Mouse (Mus musculus) hindbrain, embryonic 16.5 days (tissue): ENCODE data around the gene Nop9. TPM values are rescaled to one million over a fixed set of nuclear protein-coding genes. Genes with fewer than 3 reads are reported as not detected.

Experiments used
- ATAC-seq: fragments of 200-750 bp; cut with Nextera tagmentation; 2 replicates; pipeline ENCODE4 v1.8.0; 2017; ENCODE audit warnings: moderate TSS enrichment, moderate library complexity
- H3K27ac ChIP-seq: fragments of 300-500 bp; sonication (generic); 2 replicates; pipeline ENCODE4 v1.5.1; 2014; ENCODE audit warnings: low read depth, mild to moderate bottlenecking, control low read depth, low read length, moderate library complexity
- H3K27me3 ChIP-seq: fragments of 300-500 bp; sonication (generic); replicated peaks from 2 replicates; pipeline ENCODE4 v1.6.1; 2014; ENCODE audit warnings: low read length; ENCODE audit not compliant: control insufficient read depth, insufficient read depth
- H3K36me3 ChIP-seq: fragments of 300-500 bp; sonication (generic); 2 replicates; pipeline ENCODE4 v1.6.1; 2014; ENCODE audit warnings: mild to moderate bottlenecking, low read length, moderate library complexity, mixed read lengths; ENCODE audit not compliant: control insufficient read depth, insufficient read depth
- H3K4me1 ChIP-seq: fragments of 300-500 bp; sonication (generic); 2 replicates; pipeline ENCODE4 v1.6.1; 2014; ENCODE audit warnings: low read depth, low read length; ENCODE audit not compliant: control insufficient read depth, insufficient read depth
- H3K4me2 ChIP-seq: fragments of 300-500 bp; sonication (generic); 2 replicates; pipeline ENCODE4 v1.6.1; 2014; ENCODE audit warnings: mild to moderate bottlenecking, low read length, control low read depth, moderate library complexity
- H3K4me3 ChIP-seq: fragments of 300-500 bp; sonication (generic); 2 replicates; pipeline ENCODE4 v1.5.1; 2014; ENCODE audit warnings: mild to moderate bottlenecking, low read length, control low read depth, moderate library complexity
- H3K9ac ChIP-seq: fragments of 300-500 bp; sonication (generic); 2 replicates; pipeline ENCODE4 v1.6.1; 2014; ENCODE audit warnings: low read depth, mild to moderate bottlenecking, control low read depth, low read length, moderate library complexity
- H3K9me3 ChIP-seq: fragments of 300-500 bp; sonication (generic); 2 replicates; pipeline ENCODE4 v1.6.1; 2014; ENCODE audit warnings: mild to moderate bottlenecking, low read length, moderate library complexity; ENCODE audit not compliant: control insufficient read depth
- WGBS: fragments of 180-500 bp; shearing (Covaris S2); extraction: QIAGEN DNeasy Blood & Tissue Kit; methylation state at CpG from one replicate; pipeline ENCODE4 v1.1.7; 2014; 5-methylcytosine and 5-hydroxymethylcytosine counted together
- polyA plus RNA-seq: library from polyadenylated mRNA; unstranded; fragments of >200 nt; fragmentation: Nextera tagmentation; extraction: Ambion mirVana; gene quantifications from 2 replicates; pipeline ENCODE4 v1.2.1, GENCODE M21; 2015

Nop9 gene
- polyA plus RNA-seq, 1 experiment from 2014 or later: 27.1 TPM

DNA sequence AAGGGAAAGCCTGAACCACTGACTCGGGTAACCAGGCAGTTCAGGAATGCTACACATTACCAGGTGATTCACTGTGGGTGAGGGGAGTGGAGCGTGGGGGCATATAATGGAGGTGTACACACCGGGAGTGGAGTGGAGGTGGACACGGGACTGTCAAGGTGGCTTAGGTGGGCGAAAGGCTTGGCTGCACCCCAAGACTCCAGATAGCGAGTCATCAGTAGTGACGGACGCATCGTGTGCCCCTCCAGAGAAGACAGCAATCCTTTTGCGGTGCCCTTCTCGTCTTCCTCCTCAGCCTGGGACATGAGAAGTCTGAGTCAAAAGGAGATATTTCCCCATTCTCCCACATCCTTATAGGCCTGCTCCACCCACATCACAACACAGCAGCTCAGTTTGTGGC lies 32.3 kb downstream of the Nop9 start:
- ATAC-seq: no peak

DNA sequence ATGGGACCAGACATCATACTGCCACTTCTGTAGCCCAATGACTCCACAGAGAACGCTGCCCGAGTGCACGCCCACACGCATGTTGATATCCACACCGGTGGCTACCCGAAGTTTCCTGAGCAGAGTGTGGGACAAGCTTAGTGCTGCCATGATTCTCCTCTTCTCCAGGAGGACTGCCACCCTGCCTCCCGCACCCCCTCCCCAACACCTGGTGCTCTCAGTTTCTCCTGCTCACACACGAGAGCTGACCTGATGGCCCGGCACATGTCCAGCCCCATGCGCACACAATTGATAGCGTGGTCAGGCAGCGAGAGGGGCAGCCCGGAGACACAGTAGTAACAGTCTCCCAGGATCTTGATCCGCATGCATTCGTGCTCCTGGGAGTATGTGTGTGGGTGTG lies 33.2 kb downstream of the Nop9 start:
- no peak overlapping the region for H3K9ac ChIP-seq

More for the DNA sequence above, 32.3 kb downstream of the Nop9 start:
- Histone ChIP-seq H3K9me3 (no peaks in the 10 kb centered on the region), H3K4me2 (no peak overlapping the region), H3K9ac (no peak overlapping the region), H3K27me3 (peaks cover 14% of the 10 kb centered on the region), H3K27ac (no peak overlapping the region), H3K4me3 (no peak overlapping the region), H3K4me1 (peaks cover 6% of the 10 kb centered on the region), H3K36me3 (no peaks in the 10 kb centered on the region)
- 89% methylated on average over 11 of the region's 11 CpGs for WGBS

DNA sequence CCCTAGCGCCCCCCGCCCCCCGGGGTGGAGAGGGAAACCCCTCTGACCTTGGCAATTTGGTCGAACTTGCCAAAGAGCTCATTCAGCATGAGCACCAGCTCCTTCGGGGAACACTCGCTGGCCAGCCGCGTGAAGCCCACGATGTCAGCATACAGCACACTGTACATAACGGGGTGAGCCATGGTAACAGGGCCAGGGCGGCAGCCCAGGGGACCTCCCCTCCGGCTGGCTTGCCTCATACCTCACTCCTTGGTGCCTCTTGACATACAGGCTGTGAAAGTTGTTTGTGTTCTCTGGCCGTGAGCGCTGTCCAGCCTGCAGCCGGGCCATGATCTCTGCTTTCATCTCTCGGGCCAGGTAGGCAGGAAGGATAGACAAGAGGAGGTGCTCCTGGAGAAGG lies 34.2 kb downstream of the Nop9 start:
- no peak overlapping the region for H3K27ac ChIP-seq
- H3K4me2 ChIP-seq: no peak overlapping the region
- H3K4me1 ChIP-seq: peaks cover 13% of the 10 kb centered on the region
- no peak overlapping the region for H3K4me3 ChIP-seq
- no peaks in the 10 kb centered on the region for H3K36me3 ChIP-seq
- 66% methylated on average over 16 of the region's 16 CpGs for WGBS
- H3K9ac ChIP-seq: no peak overlapping the region
- H3K27me3 ChIP-seq: peaks cover 26% of the 10 kb centered on the region
- H3K9me3 ChIP-seq: no peaks in the 10 kb centered on the region
- no peak for ATAC-seq

More for the DNA sequence above, 33.2 kb downstream of the Nop9 start:
- H3K27me3 ChIP-seq: peaks cover 18% of the 10 kb centered on the region
- ATAC-seq: no peak
- H3K9me3 ChIP-seq: no peaks in the 10 kb centered on the region
- WGBS: 92% methylated on average over 15 of the region's 15 CpGs
- H3K4me3 ChIP-seq: no peak overlapping the region
- no peaks in the 10 kb centered on the region for H3K36me3 ChIP-seq
- H3K27ac ChIP-seq: no peak overlapping the region
- H3K4me1 ChIP-seq: peaks cover 10% of the 10 kb centered on the region
- H3K4me2 ChIP-seq: no peak overlapping the region

DNA sequence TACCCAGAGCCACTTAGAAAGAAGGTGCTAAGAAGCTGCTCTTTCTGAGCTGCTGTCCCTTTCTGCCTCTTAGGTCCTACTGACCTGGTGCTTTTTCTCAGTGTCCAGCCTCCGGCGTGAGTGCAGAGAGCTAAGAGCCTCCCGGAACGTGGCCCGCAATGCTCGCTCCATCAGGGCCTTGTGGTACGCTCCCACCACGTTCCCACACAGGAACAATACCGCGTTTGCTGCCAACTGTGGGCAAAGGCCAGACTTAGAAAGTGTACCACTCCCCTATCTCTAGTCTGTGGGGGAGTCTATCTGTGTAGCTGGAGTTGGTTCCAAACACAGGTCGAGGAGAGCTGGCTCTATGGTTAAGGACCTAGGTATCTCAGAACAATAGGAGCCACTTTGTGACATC lies 35.2 kb downstream of the Nop9 start:
- 80% methylated on average over 11 of the region's 11 CpGs for WGBS

DNA sequence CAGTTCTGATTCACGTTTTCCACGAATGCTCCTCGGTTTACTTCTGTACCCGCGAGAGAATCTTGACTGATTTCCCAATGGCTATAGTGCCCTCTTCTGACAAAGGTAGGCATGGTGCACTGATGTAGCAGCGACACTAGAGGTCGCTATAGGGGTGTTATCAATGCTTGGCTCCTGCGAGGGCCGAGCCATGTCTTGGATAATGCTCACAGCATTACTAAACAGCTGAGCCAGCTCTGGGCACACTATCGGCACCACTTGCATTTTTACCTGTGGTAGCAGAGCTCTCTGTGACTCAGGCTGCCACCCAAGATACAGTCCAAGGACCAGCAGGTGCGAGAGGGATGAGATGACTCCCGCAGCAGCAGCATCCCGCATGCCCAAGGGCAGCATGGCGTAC lies 35.8 kb downstream of the Nop9 start:
- Histone ChIP-seq H3K4me3 (peak overlapping the region; percentile 27), H3K36me3 (no peaks in the 10 kb centered on the region), H3K4me2 (peak overlapping the region; percentile 50), H3K9me3 (no peaks in the 10 kb centered on the region), H3K9ac (peak overlapping the region; percentile 25; the same call in 1 of the 2 replicates), H3K4me1 (peaks cover 13% of the 10 kb centered on the region), H3K27me3 (peaks cover 36% of the 10 kb centered on the region), H3K27ac (no peak overlapping the region)
- peak; percentile 90 for ATAC-seq
- 10% methylated on average over 14 of the region's 14 CpGs for WGBS

More for the DNA sequence above, 35.2 kb downstream of the Nop9 start:
- H3K9ac ChIP-seq: no peak overlapping the region
- peaks cover 13% of the 10 kb centered on the region for H3K4me1 ChIP-seq
- H3K27me3 ChIP-seq: peaks cover 31% of the 10 kb centered on the region
- ATAC-seq: no peak
- no peak overlapping the region for H3K27ac ChIP-seq
- H3K4me3 ChIP-seq: no peak overlapping the region
- H3K4me2 ChIP-seq: no peak overlapping the region
- H3K36me3 ChIP-seq: no peaks in the 10 kb centered on the region
- H3K9me3 ChIP-seq: no peaks in the 10 kb centered on the region

DNA sequence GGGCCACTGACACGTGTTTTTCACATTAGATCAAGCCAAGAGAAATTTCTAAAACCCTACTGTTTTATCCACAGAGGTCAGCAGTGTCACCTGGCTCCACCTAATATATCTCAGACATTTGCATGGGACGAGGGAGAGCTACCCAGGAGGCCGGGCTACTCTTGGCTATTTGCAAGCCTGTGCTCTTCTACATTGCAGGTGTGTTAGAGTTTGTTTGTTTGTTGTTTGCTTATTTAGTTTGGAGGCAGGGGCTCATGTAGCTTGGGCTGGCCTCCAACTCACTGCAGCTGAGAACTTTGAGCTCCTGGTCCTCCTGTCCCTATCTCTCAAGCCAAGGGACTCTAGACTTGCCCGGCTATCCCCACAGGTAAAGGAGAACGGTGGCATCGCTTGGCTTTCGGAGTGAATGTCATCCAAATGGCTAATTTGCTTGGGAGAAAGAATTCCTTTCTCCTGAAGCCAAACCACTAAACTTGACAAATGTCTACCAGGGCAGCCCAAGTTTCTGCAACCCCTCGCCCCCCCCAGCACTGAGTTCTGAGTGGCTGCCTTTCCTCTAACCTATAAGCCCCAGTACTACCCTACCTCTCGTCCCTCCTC lies 37.0 kb downstream of the Nop9 start:
- no peaks in the 10 kb centered on the region for H3K9me3 ChIP-seq
- H3K4me1 ChIP-seq: peaks cover 13% of the 10 kb centered on the region
- no peaks in the 10 kb centered on the region for H3K36me3 ChIP-seq
- ATAC-seq: no peak
- no peak overlapping the region for H3K4me3 ChIP-seq
- H3K27ac ChIP-seq: no peak overlapping the region
- peak overlapping the region; percentile 52 for H3K4me2 ChIP-seq
- peaks cover 47% of the 10 kb centered on the region for H3K27me3 ChIP-seq
- no peak overlapping the region for H3K9ac ChIP-seq
- WGBS: 56% methylated on average over 9 of the region's 9 CpGs

DNA sequence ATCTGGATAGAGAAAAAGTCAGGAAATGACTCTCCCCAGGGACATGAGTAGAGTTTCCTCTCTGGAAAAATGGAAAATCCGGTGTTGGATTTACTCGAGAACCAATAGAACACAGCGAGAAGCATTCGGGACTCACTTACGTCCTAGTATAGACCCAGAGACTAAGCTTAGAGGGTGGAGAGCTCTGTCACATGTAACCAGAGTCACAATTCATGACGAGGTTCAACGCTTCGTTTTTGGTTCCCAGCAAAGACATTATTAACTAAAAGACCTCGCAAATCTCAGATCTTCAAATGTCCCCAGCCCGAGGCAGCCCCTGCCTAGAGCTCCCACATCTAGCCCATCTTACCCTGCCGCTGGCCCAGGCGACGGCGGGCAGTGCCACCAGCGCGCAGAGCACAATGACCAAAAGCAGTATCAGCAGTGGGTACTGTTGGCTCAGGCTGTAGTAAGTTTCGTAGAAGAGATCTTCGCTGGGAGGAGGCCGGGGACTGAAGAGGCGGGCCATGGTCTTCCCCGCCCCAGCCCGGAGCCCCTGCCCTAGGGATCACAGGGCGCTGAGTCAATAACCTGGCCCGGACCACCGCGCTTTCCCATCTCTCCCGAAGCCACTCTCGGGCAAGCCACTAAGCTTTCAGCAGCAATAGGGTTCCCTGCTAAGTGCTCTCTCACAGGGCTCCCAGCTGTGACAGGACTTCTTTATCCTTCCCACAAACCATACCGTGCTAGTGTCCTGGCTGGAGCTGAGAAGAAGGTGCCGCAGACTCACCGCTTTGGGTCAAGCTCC lies 37.9 kb downstream of the Nop9 start:
- Histone ChIP-seq H3K27ac (peak overlapping the region; percentile 33; the same call in 1 of the 2 replicates), H3K4me3 (peak overlapping the region; percentile 35), H3K9ac (peak overlapping the region; percentile 57), H3K9me3 (no peaks in the 10 kb centered on the region), H3K36me3 (no peaks in the 10 kb centered on the region), H3K27me3 (peaks cover 56% of the 10 kb centered on the region), H3K4me1 (peaks cover 15% of the 10 kb centered on the region), H3K4me2 (peak overlapping the region; percentile 52)
- 2% methylated on average over 31 of the region's 31 CpGs for WGBS
- ATAC-seq: no peak

DNA sequence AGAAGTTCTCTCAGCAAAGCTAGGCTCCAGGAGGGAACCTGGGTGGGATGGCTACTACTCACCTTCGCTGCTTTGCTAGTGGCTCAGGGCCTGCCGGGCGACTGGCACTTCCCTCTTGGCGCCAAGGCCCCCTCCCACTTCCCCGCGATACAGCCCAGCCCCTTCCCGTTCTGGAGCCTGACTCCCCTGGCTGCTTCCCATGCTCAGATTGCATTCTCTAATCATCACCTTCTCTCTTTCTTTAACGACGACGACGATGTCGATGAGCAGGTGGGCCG lies 38.4 kb downstream of the Nop9 start, which contains the start of gene Adcy4:
Gene Adcy4, minus strand, starts transcription at position 138 of the 278 bp plus-strand sequence.
- no peak for ATAC-seq
- Histone ChIP-seq H3K27ac (peak within 1 kb of the TSS; percentile 33; the same call in 1 of the 2 replicates), H3K27me3 (peaks cover 60% of the 10 kb centered on the region), H3K9me3 (no peaks in the 10 kb centered on the region), H3K4me1 (peaks cover 16% of the 10 kb centered on the region), H3K4me3 (peak within 1 kb of the TSS; percentile 35), H3K36me3 (no peaks in the 10 kb centered on the region), H3K4me2 (peak within 1 kb of the TSS; percentile 52), H3K9ac (peak within 1 kb of the TSS; percentile 57)
- 5% methylated on average over 13 of the region's 13 CpGs for WGBS

DNA sequence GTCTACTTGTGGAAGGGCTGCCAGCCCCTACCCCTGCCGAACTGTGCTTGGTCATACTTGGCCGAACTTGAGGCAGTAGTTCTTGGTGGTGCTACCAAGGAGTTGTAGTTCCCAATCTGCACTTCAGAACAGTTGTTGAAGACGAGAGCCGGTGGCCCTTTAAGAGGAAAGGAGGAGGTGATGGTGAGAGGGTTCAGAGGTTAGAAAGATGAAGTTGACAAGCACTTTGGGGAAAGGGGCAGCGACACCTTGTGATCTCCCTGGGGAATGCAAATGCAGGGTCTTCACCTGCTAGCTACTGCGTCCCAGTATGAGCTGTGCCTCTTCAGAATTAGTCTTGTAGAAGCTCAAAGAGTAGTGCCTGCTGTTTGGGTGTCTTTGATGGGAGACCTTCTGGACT lies 39.7 kb downstream of the Nop9 start:
- no peak for ATAC-seq
- Histone ChIP-seq H3K27ac (no peak overlapping the region), H3K4me3 (no peak overlapping the region), H3K4me2 (no peak overlapping the region), H3K36me3 (no peaks in the 10 kb centered on the region), H3K9ac (no peak overlapping the region), H3K27me3 (peaks cover 67% of the 10 kb centered on the region), H3K4me1 (peaks cover 16% of the 10 kb centered on the region), H3K9me3 (no peaks in the 10 kb centered on the region)
- WGBS: 24% methylated on average over 6 of the region's 6 CpGs
